Mouse (Mus musculus) small intestine, adult 2 months (tissue): ENCODE measurements around the gene Mtfp1.

ENCODE experiments used
- CTCF ChIP-seq: fragments of 200-500 bp; IDR thresholded peaks from 2 replicates; pipeline ENCODE4 v1.5.1; 2012; ENCODE audit warnings: low read depth, mild to moderate bottlenecking, control low read depth, inconsistent platforms, low read length, moderate library complexity, mixed read lengths; ENCODE audit not compliant: insufficient replicate concordance, insufficient read length; ENCODE audit errors: extremely low read depth
- POLR2A ChIP-seq: fragments of 200-500 bp; IDR thresholded peaks from 2 replicates; pipeline ENCODE4 v1.6.1; 2012; ENCODE audit warnings: low read depth, mild to moderate bottlenecking, control low read depth, inconsistent platforms, low read length, moderate library complexity

- TF ChIP-seq CTCF (no peak), POLR2A (no peak)
Observed at GRCm38 (mm10) chr11:4047766-4048165, 47.5 kb downstream of the Mtfp1 start.
